Mouse (Mus musculus): ENCODE measurements around the gene Lrrc8e. TPM values are rescaled to one million over a fixed set of nuclear protein-coding genes. Genes with fewer than 3 reads are reported as not detected.
"Not testable (repeated sequence)": the region's sequence is repeated elsewhere in the genome, so short reads cannot be mapped to it uniquely, and the experiment has no call there.

The Lrrc8e gene
- total RNA-seq, 1 experiment from 2014 or later: not detected

GRCm38 (mm10) chr8:4247951-4248540 is 21.4 kb downstream of the Lrrc8e start, which contains the start of gene Tgfbr3l:
TSS of gene Tgfbr3l (plus strand) at chr8:4248214.
- ATAC-seq (replicated peaks in 1 of 2; ENCODE audit: insufficient read depth in 1 of 2, low FRiP score in 2 of 2, low TSS enrichment in 1 of 2, low read depth in 1 of 2, poor library complexity in 2 of 2, severe bottlenecking in 2 of 2): no peak

DNA sequence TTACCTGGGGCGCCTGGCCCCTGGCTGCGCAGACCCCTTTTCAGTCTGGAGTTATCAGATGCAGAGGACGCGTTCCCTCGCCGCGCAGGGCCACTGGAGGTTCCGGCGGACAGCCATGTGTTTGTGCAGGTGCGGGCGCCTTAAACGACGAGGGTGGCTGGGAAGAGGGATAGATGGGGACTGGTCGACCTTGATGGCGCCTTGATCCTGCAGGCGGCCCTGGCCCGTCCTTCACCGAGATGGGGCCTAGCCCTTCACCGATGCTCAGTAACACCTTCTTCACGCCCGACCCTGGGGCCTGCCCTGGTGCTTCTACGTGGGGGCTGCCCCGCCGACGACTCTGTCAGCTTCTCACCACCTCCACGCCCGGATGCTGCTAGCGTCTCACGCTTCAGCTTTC is 22.6 kb downstream of the Lrrc8e start:
- ATAC-seq (replicated peaks in 1 of 2; ENCODE audit: insufficient read depth in 1 of 2, low FRiP score in 2 of 2, low TSS enrichment in 1 of 2, low read depth in 1 of 2, poor library complexity in 2 of 2, severe bottlenecking in 2 of 2): no peak

- peak; percentile 68 to 80 for ATAC-seq (replicated peaks in 1 of 2; ENCODE audit: insufficient read depth in 1 of 2, low FRiP score in 2 of 2, low TSS enrichment in 1 of 2, low read depth in 1 of 2, poor library complexity in 2 of 2, severe bottlenecking in 2 of 2)
Observed at GRCm38 (mm10) chr8:4250306-4250970, 23.8 kb downstream of the Lrrc8e start.

- no peak for ATAC-seq (replicated peaks in 1 of 2; ENCODE audit: insufficient read depth in 1 of 2, low FRiP score in 2 of 2, low TSS enrichment in 1 of 2, low read depth in 1 of 2, poor library complexity in 2 of 2, severe bottlenecking in 2 of 2)
Observed at GRCm38 (mm10) chr8:4252116-4252760, 25.6 kb downstream of the Lrrc8e start.

DNA sequence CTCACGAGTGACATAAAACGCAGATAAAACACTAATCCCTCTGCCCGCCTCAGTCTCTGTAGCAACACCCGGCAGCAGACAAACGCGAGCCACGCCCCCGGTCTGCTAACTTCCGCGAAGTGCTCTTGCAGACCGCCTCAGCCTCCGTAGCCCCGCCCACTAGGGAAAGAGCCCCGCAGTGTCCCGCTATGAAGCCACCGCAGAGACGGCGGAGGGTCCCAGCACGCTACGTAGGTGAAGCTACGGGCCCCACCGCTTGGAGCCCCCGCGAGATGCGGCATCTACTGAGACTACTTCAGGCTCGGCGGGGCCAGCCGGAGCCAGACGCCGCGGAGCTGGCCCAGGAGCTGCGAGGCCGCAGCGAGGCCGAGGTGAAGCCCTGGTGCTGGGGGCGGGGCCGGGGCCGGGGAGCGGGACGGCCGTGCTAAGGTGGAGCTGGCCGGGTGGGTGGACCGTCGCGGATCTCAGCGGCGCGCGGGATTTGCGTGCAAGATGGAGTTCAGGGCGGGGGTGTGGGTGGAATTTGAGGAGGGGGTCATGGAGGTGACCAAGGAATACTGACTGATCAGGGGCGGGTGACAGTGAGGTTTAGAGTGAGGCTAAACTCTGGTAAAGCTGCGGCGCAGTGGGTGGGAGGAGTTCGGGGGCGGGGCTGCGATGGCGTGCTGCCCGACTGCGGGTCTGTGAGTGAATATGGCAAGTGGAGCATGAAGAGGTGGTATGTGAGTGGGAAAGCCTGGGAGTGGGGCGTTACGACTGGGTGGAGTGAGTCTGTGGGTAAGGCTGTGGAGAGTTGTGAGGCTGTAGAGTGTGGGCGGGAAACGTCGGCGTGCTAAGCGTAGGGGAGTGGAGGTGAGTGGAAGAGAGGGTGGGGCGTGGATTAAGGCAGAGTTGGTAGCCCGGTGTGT is 26.6 kb downstream of the Lrrc8e start, which contains the start of gene Snapc2:
Gene Snapc2 (plus strand): TSS at position 147 of the 908 bp plus-strand sequence.
- ATAC-seq (replicated peaks in 1 of 2; ENCODE audit: insufficient read depth in 1 of 2, low FRiP score in 2 of 2, low TSS enrichment in 1 of 2, low read depth in 1 of 2, poor library complexity in 2 of 2, severe bottlenecking in 2 of 2): peak; percentile 85 to 93

- ATAC-seq (replicated peaks in 1 of 2; ENCODE audit: insufficient read depth in 1 of 2, low FRiP score in 2 of 2, low TSS enrichment in 1 of 2, low read depth in 1 of 2, poor library complexity in 2 of 2, severe bottlenecking in 2 of 2): no peak
Observed at GRCm38 (mm10) chr8:4254001-4254400, 27.4 kb downstream of the Lrrc8e start.

GRCm38 (mm10) chr8:4255471-4255870 is 28.8 kb downstream of the Lrrc8e start:
- ATAC-seq (replicated peaks in 1 of 2; ENCODE audit: insufficient read depth in 1 of 2, low FRiP score in 2 of 2, low TSS enrichment in 1 of 2, low read depth in 1 of 2, poor library complexity in 2 of 2, severe bottlenecking in 2 of 2): not testable (repeated sequence)

DNA sequence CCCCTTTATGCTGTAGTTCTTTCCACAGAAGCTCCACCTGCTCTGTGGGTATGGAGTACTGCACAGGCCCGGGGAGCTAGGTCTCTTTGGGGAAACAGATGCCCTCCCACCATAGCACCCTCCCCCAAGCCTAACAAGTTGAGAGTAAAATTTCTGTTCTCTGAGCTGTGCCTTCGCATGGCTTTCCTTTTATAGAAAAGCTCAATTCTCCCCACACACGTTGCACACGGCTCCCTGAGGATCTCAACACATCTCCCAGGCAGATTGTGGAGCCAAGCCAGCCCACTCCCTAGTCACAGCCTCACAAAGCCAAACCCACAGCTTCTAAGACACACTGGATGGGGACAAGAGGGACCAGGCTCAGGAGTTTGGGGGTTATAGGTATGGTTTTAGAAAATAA is 30.3 kb downstream of the Lrrc8e start:
- ATAC-seq (replicated peaks in 1 of 2; ENCODE audit: insufficient read depth in 1 of 2, low FRiP score in 2 of 2, low TSS enrichment in 1 of 2, low read depth in 1 of 2, poor library complexity in 2 of 2, severe bottlenecking in 2 of 2): no peak

- no peak for ATAC-seq (replicated peaks in 1 of 2; ENCODE audit: insufficient read depth in 1 of 2, low FRiP score in 2 of 2, low TSS enrichment in 1 of 2, low read depth in 1 of 2, poor library complexity in 2 of 2, severe bottlenecking in 2 of 2)
Observed at GRCm38 (mm10) chr8:4257350-4257749, 30.7 kb downstream of the Lrrc8e start.

DNA sequence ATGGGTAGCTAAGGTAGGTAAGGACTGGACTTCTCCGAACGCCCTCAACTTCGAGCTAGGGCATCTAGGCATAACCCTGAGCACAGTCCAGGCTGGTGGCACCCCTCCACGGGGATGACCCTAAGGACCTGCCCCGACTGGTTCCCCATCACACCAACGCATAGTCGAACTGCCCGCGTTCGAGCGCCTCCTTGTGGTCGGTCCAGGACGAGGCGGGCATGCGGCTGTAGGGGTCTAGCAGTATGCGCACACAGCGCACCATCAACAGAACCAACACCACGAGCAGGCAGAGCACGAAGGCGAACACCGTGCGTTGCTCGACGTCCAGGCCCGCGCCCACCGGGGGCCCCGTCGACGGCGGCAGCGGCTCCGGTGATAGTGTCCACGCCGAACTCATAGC is 31.6 kb downstream of the Lrrc8e start:
- peak; percentile 61 to 65 for ATAC-seq (replicated peaks in 1 of 2; ENCODE audit: insufficient read depth in 1 of 2, low FRiP score in 2 of 2, low TSS enrichment in 1 of 2, low read depth in 1 of 2, poor library complexity in 2 of 2, severe bottlenecking in 2 of 2)

DNA sequence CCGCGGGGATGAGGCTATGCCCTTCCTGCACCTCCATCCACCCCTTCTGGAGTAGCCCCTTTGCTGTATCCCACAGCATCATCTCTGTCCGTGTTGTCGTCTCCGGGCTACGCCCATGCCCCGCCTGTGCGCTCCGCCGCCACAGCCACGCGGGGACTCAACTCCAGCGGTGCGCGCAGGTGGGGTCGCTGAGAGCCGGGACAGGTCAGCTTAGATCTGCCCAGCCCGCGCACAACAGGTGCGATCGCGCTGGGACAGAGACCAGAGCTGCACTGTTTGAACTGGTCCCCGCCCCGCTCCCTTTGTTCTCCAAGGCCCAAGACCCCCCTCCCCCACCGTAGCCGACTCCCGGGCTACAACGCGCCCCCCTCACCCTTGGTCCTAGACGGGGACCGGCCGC is 32.1 kb downstream of the Lrrc8e start:
- peak; percentile 12 to 22; a peak in 2 of 4 replicates for ATAC-seq (replicated peaks in 1 of 2; ENCODE audit: insufficient read depth in 1 of 2, low FRiP score in 2 of 2, low TSS enrichment in 1 of 2, low read depth in 1 of 2, poor library complexity in 2 of 2, severe bottlenecking in 2 of 2)

DNA sequence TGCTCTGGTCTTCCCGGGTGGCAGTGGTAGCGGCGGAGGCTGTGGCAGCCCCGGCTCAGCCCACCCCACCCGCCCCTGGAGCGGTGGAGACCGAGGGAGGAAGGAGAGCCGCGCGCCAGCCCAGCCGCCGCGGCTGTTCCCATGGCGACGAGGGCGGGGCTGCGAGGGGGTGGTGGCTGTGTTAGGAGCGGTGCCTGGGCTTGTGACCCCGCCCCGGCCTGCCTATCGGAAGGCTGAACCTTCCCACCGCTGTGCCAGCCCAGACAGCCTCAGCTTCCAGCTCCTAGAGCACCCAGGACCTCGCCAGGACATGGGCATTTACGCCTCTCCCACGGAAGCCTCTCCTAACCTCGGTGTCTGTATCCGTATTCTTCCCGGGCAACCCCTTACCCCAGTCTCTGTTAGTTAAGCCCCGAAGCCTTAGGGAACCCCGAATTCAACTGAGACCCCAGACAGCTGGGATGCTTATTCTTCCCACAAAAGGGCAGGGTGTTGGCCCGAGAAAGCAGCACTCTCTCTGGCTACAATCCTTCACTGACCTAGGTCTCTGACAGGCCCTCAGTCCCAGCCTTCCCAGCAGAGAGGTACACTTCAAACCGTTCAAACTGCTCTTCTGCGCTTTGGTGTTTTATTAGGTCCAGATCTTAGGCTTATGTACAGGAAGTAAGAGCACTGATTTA is 32.6 kb downstream of the Lrrc8e start, which contains the start of gene Ctxn1:
Gene Ctxn1 (minus strand): TSS at position 150 of the 680 bp plus-strand sequence.
- ATAC-seq (replicated peaks in 1 of 2; ENCODE audit: insufficient read depth in 1 of 2, low FRiP score in 2 of 2, low TSS enrichment in 1 of 2, low read depth in 1 of 2, poor library complexity in 2 of 2, severe bottlenecking in 2 of 2): peak; percentile 89 to 95

DNA sequence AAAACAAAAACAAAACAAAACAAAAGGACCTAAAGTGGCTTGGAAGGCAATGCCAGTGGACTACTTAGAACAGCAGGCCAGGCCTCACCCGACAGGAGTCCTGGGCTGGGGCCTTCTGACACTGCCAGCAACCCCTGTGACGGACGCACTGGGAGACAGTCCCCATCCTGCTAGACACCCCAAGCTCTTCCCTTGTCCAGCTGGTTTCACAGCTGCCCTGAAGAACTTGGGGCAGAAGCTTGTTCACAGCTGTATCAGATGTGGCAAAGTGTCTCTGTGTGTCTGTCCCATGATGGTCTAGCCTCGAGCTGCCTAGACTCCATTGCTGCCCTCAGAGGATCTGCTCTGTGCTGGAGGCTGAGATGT is 33.2 kb downstream of the Lrrc8e start:
- ATAC-seq (replicated peaks in 1 of 2; ENCODE audit: insufficient read depth in 1 of 2, low FRiP score in 2 of 2, low TSS enrichment in 1 of 2, low read depth in 1 of 2, poor library complexity in 2 of 2, severe bottlenecking in 2 of 2): no peak

GRCm38 (mm10) chr8:4263105-4263791 is 36.6 kb downstream of the Lrrc8e start:
- ATAC-seq (replicated peaks in 1 of 2; ENCODE audit: insufficient read depth in 1 of 2, low FRiP score in 2 of 2, low TSS enrichment in 1 of 2, low read depth in 1 of 2, poor library complexity in 2 of 2, severe bottlenecking in 2 of 2): no peak

DNA sequence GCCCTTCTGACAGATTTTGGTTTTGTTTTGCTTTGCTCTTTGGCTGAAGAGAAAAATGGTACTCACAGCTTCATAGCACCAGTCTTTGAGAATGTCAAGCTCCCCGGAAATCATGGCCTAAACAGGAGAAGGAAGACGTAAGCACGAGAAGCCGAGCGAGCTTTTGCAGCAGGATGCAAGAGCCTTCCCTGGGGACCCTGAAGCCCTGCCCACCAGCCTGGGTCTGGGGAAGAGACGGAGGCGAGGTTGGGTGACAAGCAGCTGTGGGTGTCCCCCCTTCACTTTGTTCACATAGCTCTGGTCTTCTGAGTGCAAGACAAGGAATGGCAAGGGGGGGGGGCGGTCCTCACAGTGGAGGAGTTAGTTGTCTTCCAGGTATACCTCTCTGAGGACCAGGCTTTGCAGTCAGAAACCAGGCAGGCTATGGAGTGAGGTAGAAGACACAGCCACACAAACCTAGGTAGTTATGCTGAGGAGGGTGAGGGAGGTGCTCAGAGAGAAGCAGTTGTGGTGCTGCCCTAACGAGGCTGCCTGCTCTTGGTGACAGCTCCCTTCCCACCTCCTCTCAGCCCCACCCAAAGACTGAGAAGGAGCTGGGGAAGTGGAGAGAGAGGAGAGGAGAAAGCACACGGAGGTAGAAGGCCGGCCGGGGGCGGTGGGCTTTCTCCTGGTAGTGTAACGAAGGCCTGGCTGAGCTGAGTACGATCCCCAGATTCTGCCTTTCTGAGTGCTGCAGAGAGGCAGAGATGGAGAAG is 38.7 kb downstream of the Lrrc8e start:
- no peak for ATAC-seq (replicated peaks in 1 of 2; ENCODE audit: insufficient read depth in 1 of 2, low FRiP score in 2 of 2, low TSS enrichment in 1 of 2, low read depth in 1 of 2, poor library complexity in 2 of 2, severe bottlenecking in 2 of 2)

- ATAC-seq (replicated peaks in 1 of 2; ENCODE audit: insufficient read depth in 1 of 2, low FRiP score in 2 of 2, low TSS enrichment in 1 of 2, low read depth in 1 of 2, poor library complexity in 2 of 2, severe bottlenecking in 2 of 2): peak; percentile 56 to 73; a peak in 3 of 4 replicates
Observed at GRCm38 (mm10) chr8:4267627-4268026, 41.0 kb downstream of the Lrrc8e start.

Measured in hematopoietic stem cell, adult 5-6 weeks (primary cell).